Mouse (Mus musculus) limb, embryonic 12.5 days (tissue): ENCODE results near the gene Sipa1l1. TPM values are rescaled to one million over a fixed set of nuclear protein-coding genes. Genes with fewer than 3 reads are reported as not detected.
A peak's percentile ranks its signal among the peaks of the same experiment; 100 is the strongest.

Experiments
- ATAC-seq: fragments of 200-750 bp; cut with Nextera tagmentation; 2 replicates; pipeline ENCODE4 v1.8.0; 2017; ENCODE audit warnings: low read depth, moderate TSS enrichment; ENCODE audit not compliant: insufficient number of reproducible peaks, insufficient read depth, low FRiP score, low TSS enrichment
- H3K27ac ChIP-seq: fragments of 300-500 bp; sonication (generic); 2 replicates; pipeline ENCODE4 v1.5.1; 2016; ENCODE audit warnings: mild to moderate bottlenecking, moderate library complexity
- H3K27me3 ChIP-seq: fragments of 300-500 bp; sonication (generic); 2 replicates; pipeline ENCODE4 v1.6.1; 2016; ENCODE audit warnings: mild to moderate bottlenecking, moderate library complexity
- H3K36me3 ChIP-seq: fragments of 300-500 bp; sonication (generic); 2 replicates; pipeline ENCODE4 v1.6.1; 2016; ENCODE audit warnings: mild to moderate bottlenecking, moderate library complexity
- H3K4me1 ChIP-seq: fragments of 300-500 bp; sonication (generic); replicated peaks from 2 replicates; pipeline ENCODE4 v1.6.1; 2016
- H3K4me2 ChIP-seq: fragments of 300-500 bp; sonication (generic); 2 replicates; pipeline ENCODE4 v1.6.1; 2016; ENCODE audit warnings: mild to moderate bottlenecking, moderate library complexity
- H3K4me3 ChIP-seq: fragments of 300-500 bp; sonication (generic); replicated peaks from 2 replicates; pipeline ENCODE4 v1.5.1; 2016; ENCODE audit warnings: mild to moderate bottlenecking
- H3K9ac ChIP-seq: fragments of 300-500 bp; sonication (generic); replicated peaks from 2 replicates; pipeline ENCODE4 v1.6.1; 2016; ENCODE audit warnings: mild to moderate bottlenecking, moderate library complexity
- H3K9me3 ChIP-seq: fragments of 300-500 bp; sonication (generic); 2 replicates; pipeline ENCODE4 v1.6.1; 2016; ENCODE audit warnings: mild to moderate bottlenecking, moderate library complexity
- WGBS: fragments of 180-500 bp; shearing (Covaris S2); methylation state at CpG from one replicate; pipeline ENCODE4 v1.1.7; 2016; 5-methylcytosine and 5-hydroxymethylcytosine counted together
- polyA plus RNA-seq: library from polyadenylated mRNA; unstranded; fragments of >200 nt; fragmentation: Nextera tagmentation; extraction: Ambion mirVana; gene quantifications from 2 replicates; pipeline ENCODE4 v1.2.1, GENCODE M21; 2016

Gene Sipa1l1
- polyA plus RNA-seq, 1 experiment from 2014 or later: 33.1 TPM

GRCm38 (mm10) chr12:82468416-82468815 is 299.3 kb downstream of the Sipa1l1 start:
- no peak overlapping the region for H3K27ac ChIP-seq
- peaks cover 22% of the 10 kb centered on the region for H3K4me1 ChIP-seq
- ATAC-seq: no peak
- H3K9ac ChIP-seq: no peak overlapping the region
- no peak overlapping the region for H3K4me2 ChIP-seq
- 62% methylated on average over 5 of the region's 5 CpGs for whole genome bisulfite sequencing
- no peaks in the 10 kb centered on the region for H3K9me3 ChIP-seq
- H3K36me3 ChIP-seq: no peaks in the 10 kb centered on the region
- H3K4me3 ChIP-seq: no peak overlapping the region
- no peaks in the 10 kb centered on the region for H3K27me3 ChIP-seq

DNA sequence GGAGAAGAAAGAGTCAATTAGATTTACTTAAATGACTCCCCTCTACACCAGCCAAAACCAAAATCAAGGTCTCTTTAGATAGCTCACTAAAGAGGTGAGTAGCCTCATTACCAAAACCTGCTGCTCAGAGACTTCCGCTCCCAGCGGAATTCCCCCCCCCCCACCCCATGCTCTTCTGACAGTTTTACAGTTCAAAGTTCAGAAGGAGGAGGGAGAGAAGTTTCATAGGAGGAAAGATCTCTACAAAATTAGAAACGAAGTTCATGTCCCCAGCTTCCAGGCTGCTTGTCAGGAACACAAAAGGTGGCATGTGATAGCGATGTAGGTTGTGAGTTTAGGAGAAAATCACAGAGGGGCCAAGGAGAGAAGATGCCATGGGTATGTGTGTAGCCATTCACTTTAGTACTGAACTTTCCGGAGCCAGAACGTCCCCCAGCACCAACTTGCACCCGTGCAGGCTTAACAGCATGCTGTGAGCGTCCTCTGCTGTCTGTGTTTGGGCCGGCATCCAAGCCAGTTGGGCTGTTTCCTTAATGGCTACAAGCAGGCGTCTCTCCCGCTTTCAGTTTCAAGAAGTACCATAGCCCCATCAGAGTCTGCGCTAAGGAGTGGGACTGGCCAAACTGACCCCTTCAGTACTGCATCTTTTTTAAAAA is 300.7 kb downstream of the Sipa1l1 start:
- Histone ChIP-seq H3K27me3 (no peaks in the 10 kb centered on the region), H3K9ac (peak overlapping the region; percentile 61), H3K27ac (peak overlapping the region; percentile 86), H3K4me2 (peak overlapping the region; percentile 78), H3K4me1 (peaks cover 22% of the 10 kb centered on the region), H3K4me3 (peak overlapping the region; percentile 47), H3K36me3 (no peaks in the 10 kb centered on the region), H3K9me3 (no peaks in the 10 kb centered on the region)
- ATAC-seq: peak; percentile 76
- 4% methylated on average over 12 of the region's 12 CpGs for WGBS

- Histone ChIP-seq H3K4me2 (peak overlapping the region; percentile 78), H3K9ac (peak overlapping the region; percentile 61), H3K4me3 (peak overlapping the region; percentile 47), H3K36me3 (no peaks in the 10 kb centered on the region), H3K27me3 (no peaks in the 10 kb centered on the region), H3K4me1 (peaks cover 22% of the 10 kb centered on the region), H3K27ac (peak overlapping the region; percentile 86), H3K9me3 (no peaks in the 10 kb centered on the region)
- WGBS: 5% methylated on average over 18 of the region's 18 CpGs
- peak; percentile 95 for ATAC-seq
These were observed 301.3 kb downstream of the Sipa1l1 start for GRCm38 (mm10) chr12:82470362-82470936.

- Histone ChIP-seq H3K27ac (no peak overlapping the region), H3K4me3 (no peak overlapping the region), H3K9me3 (no peaks in the 10 kb centered on the region), H3K36me3 (no peaks in the 10 kb centered on the region), H3K4me1 (peaks cover 22% of the 10 kb centered on the region), H3K27me3 (peaks cover 2% of the 10 kb centered on the region; the same call in 1 of the 2 replicates), H3K4me2 (no peak overlapping the region), H3K9ac (no peak overlapping the region)
- ATAC-seq: no peak
- WGBS: 88% methylated on average over 3 of the region's 3 CpGs
These were observed 303.7 kb downstream of the Sipa1l1 start for GRCm38 (mm10) chr12:82472796-82473195.

GRCm38 (mm10) chr12:82473238-82473637 is 304.1 kb downstream of the Sipa1l1 start:
- no peak for ATAC-seq
- Histone ChIP-seq H3K27ac (no peak overlapping the region), H3K9ac (no peak overlapping the region), H3K27me3 (peaks cover 2% of the 10 kb centered on the region; the same call in 1 of the 2 replicates), H3K4me2 (no peak overlapping the region), H3K36me3 (no peaks in the 10 kb centered on the region), H3K9me3 (no peaks in the 10 kb centered on the region), H3K4me3 (no peak overlapping the region), H3K4me1 (peaks cover 21% of the 10 kb centered on the region)
- WGBS: 89% methylated on average over 4 of the region's 4 CpGs

- peaks cover 2% of the 10 kb centered on the region; the same call in 1 of the 2 replicates for H3K27me3 ChIP-seq
- H3K4me3 ChIP-seq: no peak overlapping the region
- no peak overlapping the region for H3K27ac ChIP-seq
- no peaks in the 10 kb centered on the region for H3K9me3 ChIP-seq
- no peak for ATAC-seq
- no peak overlapping the region for H3K4me2 ChIP-seq
- no peak overlapping the region for H3K9ac ChIP-seq
- WGBS: 80% methylated on average over 4 of the region's 4 CpGs
- H3K36me3 ChIP-seq: no peaks in the 10 kb centered on the region
- peaks cover 24% of the 10 kb centered on the region for H3K4me1 ChIP-seq
These were observed 305.3 kb downstream of the Sipa1l1 start for GRCm38 (mm10) chr12:82474409-82474808.

- peaks cover 2% of the 10 kb centered on the region; the same call in 1 of the 2 replicates for H3K27me3 ChIP-seq
- H3K27ac ChIP-seq: no peak overlapping the region
- no peaks in the 10 kb centered on the region for H3K36me3 ChIP-seq
- no peak overlapping the region for H3K4me2 ChIP-seq
- no peaks in the 10 kb centered on the region for H3K9me3 ChIP-seq
- H3K4me1 ChIP-seq: peaks cover 17% of the 10 kb centered on the region
- WGBS: 85% methylated on average over 10 of the region's 10 CpGs
- H3K9ac ChIP-seq: no peak overlapping the region
- H3K4me3 ChIP-seq: no peak overlapping the region
- ATAC-seq: no peak
These were observed 306.9 kb downstream of the Sipa1l1 start for GRCm38 (mm10) chr12:82476028-82476427.

- H3K4me1 ChIP-seq: peaks cover 15% of the 10 kb centered on the region
- no peak for ATAC-seq
- H3K4me2 ChIP-seq: no peak overlapping the region
- no peaks in the 10 kb centered on the region for H3K36me3 ChIP-seq
- no peak overlapping the region for H3K27ac ChIP-seq
- H3K9ac ChIP-seq: no peak overlapping the region
- H3K4me3 ChIP-seq: no peak overlapping the region
- H3K9me3 ChIP-seq: no peaks in the 10 kb centered on the region
- H3K27me3 ChIP-seq: peaks cover 2% of the 10 kb centered on the region; the same call in 1 of the 2 replicates
- WGBS: 57% methylated on average over 2 of the region's 2 CpGs
These were observed 307.5 kb downstream of the Sipa1l1 start for GRCm38 (mm10) chr12:82476580-82476979.

GRCm38 (mm10) chr12:82477826-82478225 is 308.7 kb downstream of the Sipa1l1 start:
- Histone ChIP-seq H3K4me2 (no peak overlapping the region), H3K27ac (no peak overlapping the region), H3K9me3 (no peaks in the 10 kb centered on the region), H3K9ac (no peak overlapping the region), H3K36me3 (no peaks in the 10 kb centered on the region), H3K27me3 (peaks cover 2% of the 10 kb centered on the region; the same call in 1 of the 2 replicates), H3K4me1 (peaks cover 15% of the 10 kb centered on the region), H3K4me3 (no peak overlapping the region)
- no peak for ATAC-seq
- 22% methylated on average over 5 of the region's 5 CpGs for WGBS

- H3K4me3 ChIP-seq: no peak overlapping the region
- H3K4me1 ChIP-seq: peaks cover 15% of the 10 kb centered on the region
- no peaks in the 10 kb centered on the region for H3K9me3 ChIP-seq
- H3K27ac ChIP-seq: no peak overlapping the region
- no peak overlapping the region for H3K9ac ChIP-seq
- no peak overlapping the region for H3K4me2 ChIP-seq
- ATAC-seq: no peak
- peaks cover 2% of the 10 kb centered on the region; the same call in 1 of the 2 replicates for H3K27me3 ChIP-seq
- 24% methylated on average over 8 of the region's 8 CpGs for WGBS
- H3K36me3 ChIP-seq: no peaks in the 10 kb centered on the region
These were observed 309.1 kb downstream of the Sipa1l1 start for GRCm38 (mm10) chr12:82478256-82478655.

DNA sequence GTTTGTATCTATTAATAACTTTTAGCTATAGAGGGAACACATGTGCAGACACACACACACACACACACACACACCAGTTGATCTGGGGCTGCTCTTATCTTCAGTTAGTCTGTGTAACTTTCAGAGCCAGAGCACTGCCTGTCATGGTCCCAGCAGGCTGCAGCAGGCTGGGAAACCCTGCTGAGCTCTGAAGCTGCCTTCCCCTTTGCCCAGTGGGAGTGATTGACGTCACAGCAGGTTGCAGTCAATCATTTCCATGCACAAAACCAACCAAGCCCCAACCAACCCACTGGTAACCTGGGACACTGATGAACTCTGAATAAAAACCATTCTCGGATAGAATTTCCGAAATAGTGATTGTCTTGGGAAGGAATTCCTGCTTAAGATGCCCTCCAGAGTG is 310.3 kb downstream of the Sipa1l1 start:
- WGBS: 53% methylated on average over 3 of the region's 3 CpGs
- Histone ChIP-seq H3K9me3 (no peaks in the 10 kb centered on the region; the same call in 1 of the 2 replicates), H3K4me2 (no peak overlapping the region), H3K4me1 (peaks cover 15% of the 10 kb centered on the region), H3K27me3 (peaks cover 2% of the 10 kb centered on the region; the same call in 1 of the 2 replicates), H3K4me3 (no peak overlapping the region), H3K36me3 (no peaks in the 10 kb centered on the region), H3K27ac (no peak overlapping the region), H3K9ac (no peak overlapping the region)
- ATAC-seq: no peak
